Mouse (Mus musculus) stomach, postnatal 0 days (tissue): ENCODE results near the gene Ermp1. TPM values are rescaled to one million over a fixed set of nuclear protein-coding genes. Genes with fewer than 3 reads are reported as not detected.

Experiments
- ATAC-seq: fragments of 200-750 bp; cut with Nextera tagmentation; 2 replicates; pipeline ENCODE4 v1.8.0; 2017; ENCODE audit not compliant: low FRiP score, low TSS enrichment
- DNase-seq: peaks from one replicate; pipeline ENCODE4 v3.0.0-alpha.2; 2016; ENCODE audit warnings: low spot score
- H3K27ac ChIP-seq: fragments of 300-500 bp; sonication (generic); replicated peaks from 2 replicates; pipeline ENCODE4 v1.5.1; 2014; ENCODE audit warnings: mild to moderate bottlenecking, control low read depth
- H3K27me3 ChIP-seq: fragments of 300-500 bp; sonication (generic); 2 replicates; pipeline ENCODE4 v1.6.1; 2014; ENCODE audit warnings: low read length; ENCODE audit not compliant: control insufficient read depth, insufficient read depth
- H3K36me3 ChIP-seq: fragments of 300-500 bp; sonication (generic); 2 replicates; pipeline ENCODE4 v1.6.1; 2014; ENCODE audit warnings: low read length, mixed read lengths; ENCODE audit not compliant: control insufficient read depth, insufficient read depth
- H3K4me1 ChIP-seq: fragments of 300-500 bp; sonication (generic); replicated peaks from 2 replicates; pipeline ENCODE4 v1.6.1; 2014; ENCODE audit warnings: antibody characterized with exemption; ENCODE audit not compliant: control insufficient read depth, insufficient read depth
- H3K4me2 ChIP-seq: fragments of 300-500 bp; sonication (generic); replicated peaks from 2 replicates; pipeline ENCODE4 v1.6.1; 2014; ENCODE audit warnings: low read depth, mild to moderate bottlenecking, control low read depth, moderate library complexity
- H3K4me3 ChIP-seq: fragments of 300-500 bp; sonication (generic); 2 replicates; pipeline ENCODE4 v1.5.1; 2014; ENCODE audit warnings: low read depth, low read length, control low read depth
- H3K9ac ChIP-seq: fragments of 300-500 bp; sonication (generic); 2 replicates; pipeline ENCODE4 v1.6.1; 2014; ENCODE audit warnings: mild to moderate bottlenecking, low read length, control low read depth, mixed read lengths
- H3K9me3 ChIP-seq: fragments of 300-500 bp; sonication (generic); 2 replicates; pipeline ENCODE4 v1.6.1; 2016; ENCODE audit warnings: low read length; ENCODE audit not compliant: control insufficient read depth
- CTCF ChIP-seq: IDR thresholded peaks from 2 replicates; pipeline ENCODE4 v1.5.1; 2016; ENCODE audit warnings: antibody characterized with exemption, low read depth, mild to moderate bottlenecking, moderate library complexity
- EP300 ChIP-seq: optimal IDR thresholded peaks from 2 replicates; pipeline ENCODE3; 2016; ENCODE audit warnings: antibody characterized with exemption
- WGBS: fragments of 180-500 bp; shearing (Covaris S2); extraction: QIAGEN DNeasy Blood & Tissue Kit; methylation state at CpG from one replicate; pipeline ENCODE4 v1.1.7; 2014; 5-methylcytosine and 5-hydroxymethylcytosine counted together
- polyA plus RNA-seq: library from polyadenylated mRNA; unstranded; fragments of >200 nt; fragmentation: Nextera tagmentation; extraction: Ambion mirVana; gene quantifications from 2 replicates; pipeline ENCODE4 v1.2.1, GENCODE M21; 2015

Gene Ermp1
- polyA plus RNA-seq, 1 experiment from 2014 or later: 19.9 TPM

DNA sequence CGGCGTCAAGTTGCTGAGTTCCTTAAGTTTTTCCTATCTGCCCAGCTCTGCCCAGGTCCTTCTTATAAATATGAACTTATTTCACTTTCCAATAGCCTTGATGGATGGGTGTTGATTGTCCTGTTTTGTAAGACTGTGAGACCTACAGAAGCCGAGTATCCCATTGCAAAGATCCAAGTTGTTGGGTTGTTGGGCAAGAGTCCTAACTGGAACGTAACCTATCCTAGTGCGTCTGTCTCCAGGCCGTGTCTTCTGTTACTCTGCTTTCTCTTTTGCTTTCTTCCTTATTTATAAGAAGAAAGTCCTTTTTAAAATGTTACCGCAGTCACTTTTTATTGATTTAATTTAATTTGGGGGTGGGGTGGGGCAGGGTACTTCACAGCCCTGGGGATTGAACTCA is 26.7 kb upstream of the Ermp1 start:
- H3K9me3 ChIP-seq: no peaks in the 10 kb centered on the region
- H3K4me3 ChIP-seq: no peak overlapping the region
- no peaks in the 10 kb centered on the region for H3K4me1 ChIP-seq
- H3K9ac ChIP-seq: no peak overlapping the region
- no peak for ATAC-seq
- peak overlapping the region; percentile 71 for H3K27ac ChIP-seq
- no peak for TF ChIP-seq EP300
- H3K36me3 ChIP-seq: no peaks in the 10 kb centered on the region
- WGBS: 88% methylated on average over 7 of the region's 7 CpGs
- DNase-seq: no peak
- H3K27me3 ChIP-seq: no peaks in the 10 kb centered on the region
- H3K4me2 ChIP-seq: no peak overlapping the region

- no peak overlapping the region for H3K9ac ChIP-seq
- H3K9me3 ChIP-seq: no peaks in the 10 kb centered on the region
- DNase-seq: no peak
- H3K36me3 ChIP-seq: no peaks in the 10 kb centered on the region
- H3K4me1 ChIP-seq: no peaks in the 10 kb centered on the region
- H3K4me3 ChIP-seq: no peak overlapping the region
- ATAC-seq: no peak
- H3K4me2 ChIP-seq: no peak overlapping the region
- H3K27me3 ChIP-seq: no peaks in the 10 kb centered on the region
- no peak overlapping the region for H3K27ac ChIP-seq
- no peak for TF ChIP-seq CTCF
- no peak for TF ChIP-seq EP300
- WGBS: 93% methylated on average over 13 of the region's 13 CpGs
These were observed 24.4 kb upstream of the Ermp1 start for GRCm38 (mm10) chr19:29672660-29673059.

DNA sequence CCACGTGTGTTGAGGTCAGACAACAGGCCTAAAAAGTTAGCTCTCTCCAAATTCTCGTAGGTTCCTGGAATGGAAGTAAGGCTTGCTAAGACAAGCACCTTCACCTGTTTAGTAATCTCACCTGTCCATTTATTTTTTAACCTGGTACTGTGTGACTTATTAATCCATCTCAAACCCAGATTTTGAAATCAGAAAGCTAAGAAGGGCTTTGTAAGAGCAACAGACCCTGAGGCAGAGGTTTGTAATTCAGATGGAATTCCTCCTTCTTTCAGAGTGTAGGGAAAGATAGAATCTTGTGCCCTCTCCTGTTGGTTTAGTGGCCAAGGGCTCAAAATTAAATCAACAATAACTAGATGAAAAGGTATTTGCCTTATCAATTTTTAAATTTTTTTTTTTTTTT is 22.9 kb upstream of the Ermp1 start:
- Histone ChIP-seq H3K27me3 (no peaks in the 10 kb centered on the region), H3K4me3 (no peak overlapping the region), H3K36me3 (no peaks in the 10 kb centered on the region), H3K4me2 (no peak overlapping the region), H3K9ac (no peak overlapping the region), H3K9me3 (no peaks in the 10 kb centered on the region), H3K27ac (no peak overlapping the region), H3K4me1 (no peaks in the 10 kb centered on the region)
- WGBS: 65% methylated on average over 2 of the region's 2 CpGs
- no peak for TF ChIP-seq EP300
- no peak for TF ChIP-seq CTCF
- DNase-seq (no peak), ATAC-seq (no peak)

- Histone ChIP-seq H3K4me2 (no peak overlapping the region), H3K27ac (no peak overlapping the region), H3K36me3 (no peaks in the 10 kb centered on the region), H3K9me3 (no peaks in the 10 kb centered on the region), H3K9ac (no peak overlapping the region), H3K4me1 (no peaks in the 10 kb centered on the region), H3K4me3 (no peak overlapping the region), H3K27me3 (no peaks in the 10 kb centered on the region)
- WGBS: 88% methylated on average over 6 of the region's 6 CpGs
- ATAC-seq: no peak
- no peak for TF ChIP-seq EP300
- TF ChIP-seq CTCF: no peak
- no peak for DNase-seq
These were observed 22.0 kb upstream of the Ermp1 start for GRCm38 (mm10) chr19:29670247-29670646.

- 80% methylated on average over 7 of the region's 7 CpGs for WGBS
- Histone ChIP-seq H3K36me3 (no peaks in the 10 kb centered on the region), H3K27me3 (no peaks in the 10 kb centered on the region), H3K4me1 (no peaks in the 10 kb centered on the region), H3K9ac (no peak overlapping the region), H3K4me3 (no peak overlapping the region), H3K4me2 (no peak overlapping the region), H3K9me3 (no peaks in the 10 kb centered on the region), H3K27ac (no peak overlapping the region)
- TF ChIP-seq EP300 (no peak), CTCF (no peak)
- ATAC-seq: no peak
- no peak for DNase-seq
These were observed 19.9 kb upstream of the Ermp1 start for GRCm38 (mm10) chr19:29668135-29668534.

GRCm38 (mm10) chr19:29666965-29667594 is 18.9 kb upstream of the Ermp1 start:
- no peak overlapping the region for H3K9ac ChIP-seq
- no peak overlapping the region; the same call in 1 of the 2 replicates for H3K27ac ChIP-seq
- no peaks in the 10 kb centered on the region for H3K4me1 ChIP-seq
- peak; percentile 85 for ATAC-seq
- peak; percentile 50 for DNase-seq
- no peak for TF ChIP-seq EP300
- no peak for TF ChIP-seq CTCF
- 54% methylated on average over 5 of the region's 5 CpGs for WGBS
- H3K36me3 ChIP-seq: no peaks in the 10 kb centered on the region
- H3K27me3 ChIP-seq: no peaks in the 10 kb centered on the region
- no peaks in the 10 kb centered on the region for H3K9me3 ChIP-seq
- H3K4me3 ChIP-seq: no peak overlapping the region
- no peak overlapping the region for H3K4me2 ChIP-seq
